Mouse (Mus musculus) bone marrow macrophage, adult 2 months (primary cell): Measurements from ENCODE around the gene BC005537.

Experiments
- CTCF ChIP-seq: IDR thresholded peaks from 2 replicates; pipeline ENCODE4 v1.5.1; 2012; ENCODE audit warnings: low read depth, mild to moderate bottlenecking, low read length, moderate library complexity
- POLR2A ChIP-seq: IDR thresholded peaks from 2 replicates; pipeline ENCODE4 v1.6.1; 2012; ENCODE audit warnings: mild to moderate bottlenecking, low read depth, low read length, borderline replicate concordance

GRCm38 (mm10) chr13:24806079-24806478, 4.6 kb downstream of the BC005537 start:
- no peak for TF ChIP-seq CTCF
- no peak for TF ChIP-seq POLR2A
